Mouse (Mus musculus) forebrain, embryonic 16.5 days (tissue): ENCODE results near the gene Naa15. TPM values are rescaled to one million over a fixed set of nuclear protein-coding genes. Genes with fewer than 3 reads are reported as not detected.
A peak's percentile ranks its signal among the peaks of the same experiment; 100 is the strongest.

Experiments used
- ATAC-seq: fragments of 200-750 bp; cut with Nextera tagmentation; 2 replicates; pipeline ENCODE4 v1.8.0; 2017; ENCODE audit warnings: mild to moderate bottlenecking, moderate library complexity
- H3K27ac ChIP-seq: fragments of 300-500 bp; sonication (generic); 2 replicates; pipeline ENCODE4 v1.5.1; 2014; ENCODE audit warnings: low read length, control low read depth
- H3K27me3 ChIP-seq: fragments of 300-500 bp; sonication (generic); replicated peaks from 2 replicates; pipeline ENCODE4 v1.6.1; 2014; ENCODE audit warnings: low read length; ENCODE audit not compliant: control insufficient read depth, insufficient read depth
- H3K36me3 ChIP-seq: fragments of 300-500 bp; sonication (generic); 2 replicates; pipeline ENCODE4 v1.6.1; 2014; ENCODE audit not compliant: control insufficient read depth, insufficient read depth
- H3K4me1 ChIP-seq: fragments of 300-500 bp; sonication (generic); replicated peaks from 2 replicates; pipeline ENCODE4 v1.6.1; 2014; ENCODE audit warnings: low read length; ENCODE audit not compliant: control insufficient read depth, insufficient read depth
- H3K4me2 ChIP-seq: fragments of 300-500 bp; sonication (generic); 2 replicates; pipeline ENCODE4 v1.6.1; 2014; ENCODE audit warnings: mild to moderate bottlenecking, low read length, control low read depth
- H3K4me3 ChIP-seq: fragments of 300-500 bp; sonication (generic); replicated peaks from 2 replicates; pipeline ENCODE4 v1.5.1; 2014; ENCODE audit warnings: mild to moderate bottlenecking, low read length, control low read depth
- H3K9ac ChIP-seq: fragments of 300-500 bp; sonication (generic); replicated peaks from 2 replicates; pipeline ENCODE4 v1.6.1; 2014; ENCODE audit warnings: low read depth, low read length, control low read depth
- H3K9me3 ChIP-seq: fragments of 300-500 bp; sonication (generic); 2 replicates; pipeline ENCODE4 v1.6.1; 2016; ENCODE audit warnings: low read length; ENCODE audit not compliant: control insufficient read depth
- WGBS: fragments of 180-500 bp; shearing (Covaris S2); extraction: QIAGEN DNeasy Blood & Tissue Kit; methylation state at CpG from one replicate; pipeline ENCODE4 v1.1.7; 2014; 5-methylcytosine and 5-hydroxymethylcytosine counted together
- polyA plus RNA-seq: library from polyadenylated mRNA; unstranded; fragments of >200 nt; fragmentation: Nextera tagmentation; extraction: Ambion mirVana; gene quantifications from 2 replicates; pipeline ENCODE4 v1.2.1, GENCODE M21; 2015

Naa15 gene
- polyA plus RNA-seq, 1 experiment from 2014 or later, result 56.5 TPM

- 49% methylated on average over 7 of the region's 7 CpGs for WGBS
- Histone ChIP-seq H3K9me3 (no peaks in the 10 kb centered on the region), H3K4me1 (peaks cover 18% of the 10 kb centered on the region), H3K36me3 (peaks cover 4% of the 10 kb centered on the region), H3K27me3 (no peaks in the 10 kb centered on the region), H3K4me2 (no peak overlapping the region), H3K27ac (0 out of 2 replicates have a peak overlapping the region, but pooled peaks have one; percentile 28), H3K4me3 (no peak overlapping the region), H3K9ac (no peak overlapping the region)
- 0 out of 2 replicates have a peak, but pooled peaks have one; percentile 39 for ATAC-seq
Measured at GRCm38 (mm10) chr3:51490088-51490753, 75.3 kb downstream of the Naa15 start.

GRCm38 (mm10) chr3:51493272-51493838 lies 78.4 kb downstream of the Naa15 start:
- Histone ChIP-seq H3K9me3 (no peaks in the 10 kb centered on the region), H3K27me3 (no peaks in the 10 kb centered on the region), H3K9ac (no peak overlapping the region), H3K4me2 (no peak overlapping the region), H3K4me1 (peaks cover 5% of the 10 kb centered on the region; the same call in 1 of the 2 replicates), H3K36me3 (peaks cover 4% of the 10 kb centered on the region), H3K27ac (no peak overlapping the region), H3K4me3 (no peak overlapping the region)
- ATAC-seq, result no peak
- WGBS, result 89% methylated on average over 13 of the region's 13 CpGs

GRCm38 (mm10) chr3:51494466-51494865 lies 79.5 kb downstream of the Naa15 start:
- Histone ChIP-seq H3K4me3 (no peak overlapping the region), H3K4me1 (peaks cover 5% of the 10 kb centered on the region; the same call in 1 of the 2 replicates), H3K27ac (no peak overlapping the region), H3K9ac (no peak overlapping the region), H3K36me3 (peaks cover 4% of the 10 kb centered on the region), H3K9me3 (no peaks in the 10 kb centered on the region), H3K4me2 (no peak overlapping the region), H3K27me3 (no peaks in the 10 kb centered on the region)
- WGBS, result 78% methylated on average over 2 of the region's 2 CpGs
- ATAC-seq, result no peak

GRCm38 (mm10) chr3:51495646-51496045 lies 80.7 kb downstream of the Naa15 start:
- Histone ChIP-seq H3K4me3 (no peak overlapping the region), H3K36me3 (peaks cover 4% of the 10 kb centered on the region), H3K4me2 (no peak overlapping the region), H3K9ac (no peak overlapping the region), H3K9me3 (no peaks in the 10 kb centered on the region), H3K27ac (no peak overlapping the region), H3K27me3 (no peaks in the 10 kb centered on the region), H3K4me1 (no peaks in the 10 kb centered on the region)
- WGBS, result 92% methylated on average over 9 of the region's 9 CpGs
- no peak for ATAC-seq

GRCm38 (mm10) chr3:51497978-51498377 lies 83.0 kb downstream of the Naa15 start:
- H3K36me3 ChIP-seq, result peaks cover 4% of the 10 kb centered on the region
- no peak overlapping the region for H3K4me3 ChIP-seq
- no peaks in the 10 kb centered on the region for H3K27me3 ChIP-seq
- 95% methylated on average over 1 of the region's 1 CpGs for WGBS
- no peak overlapping the region for H3K4me2 ChIP-seq
- no peak for ATAC-seq
- H3K4me1 ChIP-seq, result no peaks in the 10 kb centered on the region
- H3K9me3 ChIP-seq, result no peaks in the 10 kb centered on the region
- H3K9ac ChIP-seq, result no peak overlapping the region
- no peak overlapping the region for H3K27ac ChIP-seq

- no peak overlapping the region for H3K27ac ChIP-seq
- H3K27me3 ChIP-seq, result no peaks in the 10 kb centered on the region
- no peaks in the 10 kb centered on the region for H3K9me3 ChIP-seq
- H3K4me2 ChIP-seq, result no peak overlapping the region
- H3K4me1 ChIP-seq, result no peaks in the 10 kb centered on the region
- no peak for ATAC-seq
- H3K9ac ChIP-seq, result no peak overlapping the region
- H3K36me3 ChIP-seq, result peaks cover 4% of the 10 kb centered on the region
- WGBS, result 79% methylated on average over 5 of the region's 5 CpGs
- H3K4me3 ChIP-seq, result no peak overlapping the region
Measured at GRCm38 (mm10) chr3:51498659-51499058, 83.7 kb downstream of the Naa15 start.

- Histone ChIP-seq H3K27me3 (no peaks in the 10 kb centered on the region), H3K9me3 (no peaks in the 10 kb centered on the region), H3K27ac (no peak overlapping the region), H3K4me3 (no peak overlapping the region), H3K4me2 (no peak overlapping the region), H3K9ac (no peak overlapping the region), H3K4me1 (peaks cover 5% of the 10 kb centered on the region; the same call in 1 of the 2 replicates), H3K36me3 (no peaks in the 10 kb centered on the region)
- no peak for ATAC-seq
- WGBS, result 94% methylated on average over 4 of the region's 4 CpGs
Measured at GRCm38 (mm10) chr3:51499876-51500275, 84.9 kb downstream of the Naa15 start.

- Histone ChIP-seq H3K9me3 (no peaks in the 10 kb centered on the region), H3K27me3 (no peaks in the 10 kb centered on the region), H3K4me3 (no peak overlapping the region), H3K27ac (no peak overlapping the region), H3K9ac (no peak overlapping the region), H3K36me3 (no peaks in the 10 kb centered on the region), H3K4me1 (peaks cover 5% of the 10 kb centered on the region; the same call in 1 of the 2 replicates), H3K4me2 (no peak overlapping the region)
- WGBS, result 25% methylated on average over 11 of the region's 11 CpGs
- ATAC-seq, result no peak
Measured at GRCm38 (mm10) chr3:51504385-51504952, 89.5 kb downstream of the Naa15 start.

- Histone ChIP-seq H3K4me3 (no peak overlapping the region), H3K9me3 (no peaks in the 10 kb centered on the region), H3K27ac (no peak overlapping the region), H3K9ac (no peak overlapping the region), H3K27me3 (no peaks in the 10 kb centered on the region), H3K36me3 (no peaks in the 10 kb centered on the region), H3K4me2 (no peak overlapping the region), H3K4me1 (peaks cover 5% of the 10 kb centered on the region; the same call in 1 of the 2 replicates)
- 75% methylated on average over 19 of the region's 19 CpGs for WGBS
- no peak for ATAC-seq
Measured at GRCm38 (mm10) chr3:51505465-51505864, 90.5 kb downstream of the Naa15 start.
